Mouse (Mus musculus): ENCODE measurements at regions not wholly inside any gene's neighbourhood (a gene's known extent, or its start where the extent isn't known, plus 50 kb on each side); places are given as distances from the start of the nearest gene placed in this dataset.

- no peak overlapping the region for H3K4me2 ChIP-seq (ENCODE audit: low read length)
- DNase-seq (ENCODE audit: low spot score) (no peak), ATAC-seq (replicated peaks; ENCODE audit: low FRiP score, low read depth) (no peak)
- WGBS, result 79% methylated on average over 5 of the region's 5 CpGs
- H3K4me3 ChIP-seq (replicated peaks; ENCODE audit: low read depth, low read length), result no peak overlapping the region
- no peaks in the 10 kb centered on the region for H3K4me1 ChIP-seq (replicated peaks; ENCODE audit: insufficient read depth, low read length)
- no peak overlapping the region for H3K9ac ChIP-seq (ENCODE audit: low read depth, low read length)
- no peaks in the 10 kb centered on the region for H3K9me3 ChIP-seq (replicated peaks; ENCODE audit: low read length)
- H3K27ac ChIP-seq, result no peak overlapping the region
- no peak for TF ChIP-seq CTCF (IDR thresholded peaks at IDR 0.05; ENCODE audit: low read depth)
- no peaks in the 10 kb centered on the region for H3K27me3 ChIP-seq (ENCODE audit: insufficient read depth, low read length)
- H3K36me3 ChIP-seq (ENCODE audit: insufficient read depth, low read length), result no peaks in the 10 kb centered on the region
These were observed 106.5 kb upstream of the Bet1 start for GRCm38 (mm10) chr6:4193286-4193685.

- ATAC-seq (replicated peaks; ENCODE audit: low FRiP score, low read depth), result no peak
These were observed 114.4 kb upstream of the Bet1 start for GRCm38 (mm10) chr6:4201176-4201575.

GRCm38 (mm10) chr6:4205681-4206080 lies 118.9 kb upstream of the Bet1 start:
- ATAC-seq (replicated peaks; ENCODE audit: low FRiP score, low read depth) (no peak), DNase-seq (ENCODE audit: low spot score) (no peak)
- TF ChIP-seq CTCF (IDR thresholded peaks at IDR 0.05; ENCODE audit: low read depth), result no peak
- Histone ChIP-seq H3K27ac (no peak overlapping the region), H3K36me3 (ENCODE audit: insufficient read depth, low read length) (no peaks in the 10 kb centered on the region), H3K9me3 (replicated peaks; ENCODE audit: low read length) (no peaks in the 10 kb centered on the region), H3K4me1 (replicated peaks; ENCODE audit: insufficient read depth, low read length) (no peaks in the 10 kb centered on the region), H3K27me3 (ENCODE audit: insufficient read depth, low read length) (no peaks in the 10 kb centered on the region), H3K9ac (ENCODE audit: low read depth, low read length) (no peak overlapping the region), H3K4me3 (replicated peaks; ENCODE audit: low read depth, low read length) (no peak overlapping the region), H3K4me2 (ENCODE audit: low read length) (no peak overlapping the region)
- WGBS, result 67% methylated on average over 5 of the region's 5 CpGs

More at GRCm38 (mm10) chr6:4201176-4201575, 114.4 kb upstream of the Bet1 start:
- no peak for TF ChIP-seq CTCF (IDR thresholded peaks at IDR 0.05; ENCODE audit: low read depth)
- H3K27me3 ChIP-seq (ENCODE audit: insufficient read depth, low read length), result no peaks in the 10 kb centered on the region
- H3K27ac ChIP-seq, result no peak overlapping the region
- no peaks in the 10 kb centered on the region for H3K36me3 ChIP-seq (ENCODE audit: insufficient read depth, low read length)
- no peak overlapping the region for H3K9ac ChIP-seq (ENCODE audit: low read depth, low read length)
- H3K9me3 ChIP-seq (replicated peaks; ENCODE audit: low read length), result no peaks in the 10 kb centered on the region
- no peak overlapping the region for H3K4me3 ChIP-seq (replicated peaks; ENCODE audit: low read depth, low read length)
- no peak overlapping the region for H3K4me2 ChIP-seq (ENCODE audit: low read length)
- WGBS, result 75% methylated on average over 2 of the region's 2 CpGs
- no peaks in the 10 kb centered on the region for H3K4me1 ChIP-seq (replicated peaks; ENCODE audit: insufficient read depth, low read length)
- DNase-seq (ENCODE audit: low spot score), result no peak

- H3K4me2 ChIP-seq (ENCODE audit: low read length), result no peak overlapping the region
- no peaks in the 10 kb centered on the region for H3K36me3 ChIP-seq (ENCODE audit: insufficient read depth, low read length)
- H3K4me3 ChIP-seq (replicated peaks; ENCODE audit: low read depth, low read length), result no peak overlapping the region
- no peaks in the 10 kb centered on the region for H3K9me3 ChIP-seq (replicated peaks; ENCODE audit: low read length)
- no peak for TF ChIP-seq CTCF (IDR thresholded peaks at IDR 0.05; ENCODE audit: low read depth)
- 61% methylated on average over 9 of the region's 9 CpGs for WGBS
- H3K4me1 ChIP-seq (replicated peaks; ENCODE audit: insufficient read depth, low read length), result no peaks in the 10 kb centered on the region
- ATAC-seq (replicated peaks; ENCODE audit: low FRiP score, low read depth) (no peak), DNase-seq (ENCODE audit: low spot score) (no peak)
- no peaks in the 10 kb centered on the region for H3K27me3 ChIP-seq (ENCODE audit: insufficient read depth, low read length)
- H3K9ac ChIP-seq (ENCODE audit: low read depth, low read length), result no peak overlapping the region
- no peak overlapping the region for H3K27ac ChIP-seq
These were observed 158.7 kb upstream of the Bet1 start for GRCm38 (mm10) chr6:4245265-4246112.

- no peak overlapping the region for H3K4me2 ChIP-seq (ENCODE audit: low read length)
- no peak overlapping the region for H3K4me3 ChIP-seq (replicated peaks; ENCODE audit: low read depth, low read length)
- H3K36me3 ChIP-seq (ENCODE audit: insufficient read depth, low read length), result no peaks in the 10 kb centered on the region
- no peak for TF ChIP-seq CTCF (IDR thresholded peaks at IDR 0.05; ENCODE audit: low read depth)
- H3K9ac ChIP-seq (ENCODE audit: low read depth, low read length), result no peak overlapping the region
- WGBS, result 83% methylated on average over 2 of the region's 2 CpGs
- no peaks in the 10 kb centered on the region for H3K27me3 ChIP-seq (ENCODE audit: insufficient read depth, low read length)
- no peak for ATAC-seq (replicated peaks; ENCODE audit: low FRiP score, low read depth)
- no peaks in the 10 kb centered on the region for H3K4me1 ChIP-seq (replicated peaks; ENCODE audit: insufficient read depth, low read length)
- H3K27ac ChIP-seq, result no peak overlapping the region
- no peaks in the 10 kb centered on the region for H3K9me3 ChIP-seq (replicated peaks; ENCODE audit: low read length)
- no peak for DNase-seq (ENCODE audit: low spot score)
These were observed 159.3 kb upstream of the Bet1 start for GRCm38 (mm10) chr6:4246113-4246419.

- Histone ChIP-seq H3K4me3 (replicated peaks; ENCODE audit: low read depth, low read length) (no peak overlapping the region), H3K36me3 (ENCODE audit: insufficient read depth, low read length) (no peaks in the 10 kb centered on the region), H3K9ac (ENCODE audit: low read depth, low read length) (no peak overlapping the region), H3K27me3 (ENCODE audit: insufficient read depth, low read length) (no peaks in the 10 kb centered on the region), H3K4me1 (replicated peaks; ENCODE audit: insufficient read depth, low read length) (no peaks in the 10 kb centered on the region), H3K9me3 (replicated peaks; ENCODE audit: low read length) (no peaks in the 10 kb centered on the region), H3K4me2 (ENCODE audit: low read length) (no peak overlapping the region), H3K27ac (no peak overlapping the region)
- ATAC-seq (replicated peaks; ENCODE audit: low FRiP score, low read depth), result no peak
- TF ChIP-seq CTCF (IDR thresholded peaks at IDR 0.05; ENCODE audit: low read depth), result no peak
- DNase-seq (ENCODE audit: low spot score), result no peak
- WGBS, result 59% methylated on average over 4 of the region's 4 CpGs
These were observed 189.8 kb upstream of the Bet1 start for GRCm38 (mm10) chr6:4276607-4277006.

All from kidney, postnatal 0 days (tissue).